In genomic region chr12:86699965-86700926, GRCm38 (mm10) we compare ENCODE assay signal across 9 mouse cellular contexts. TPM values are rescaled to one million over a fixed set of nuclear protein-coding genes. Genes with fewer than 3 reads are reported as not detected.
DNase-seq lines count a peak whose midpoint lies in the region; ATAC-seq lines count a peak whose summit lies in the region.
"Had no signal": no experiment of that assay in that cellular context is flagged by ENCODE, and none has a peak within 500 bp of the region (broad histone marks: within the 10 kb centered on the region; RNA-seq: fewer than 3 reads in every experiment).

No protein-coding gene starts in this region.

- H3K9ac ChIP-seq in forebrain, embryonic 12.5 days: no peak overlapping the region
- no peak overlapping the region for H3K9ac ChIP-seq in neural tube, embryonic 15.5 days (replicated peaks)

- H3K36me3 ChIP-seq in forebrain, embryonic 12.5 days (replicated peaks): peaks cover 17% of the 10 kb centered on the region; the same call in 1 of the 2 replicates
- H3K36me3 ChIP-seq in neural tube, embryonic 15.5 days: peaks cover 26% of the 10 kb centered on the region

- H3K27ac ChIP-seq in forebrain, embryonic 12.5 days: peak overlapping the region; percentile 81
- H3K27ac ChIP-seq in neural tube, embryonic 15.5 days (replicated peaks): peak overlapping the region; percentile 69

- peak; percentile 93 to 94 for DNase-seq in cerebellum, postnatal 10 days
- DNase-seq in layer of hippocampus, adult 9-11 months: peak; percentile 96
- DNase-seq in adrenal gland, adult 8-10 months: no peak
- no peak for DNase-seq in ovary, postnatal 14 days (ENCODE audit: low spot score)

- H3K9me3 ChIP-seq in forebrain, embryonic 12.5 days: 0 out of 2 replicates have a peak, but pooled peaks cover 2% of the 10 kb centered on the region
- H3K9me3 ChIP-seq in neural tube, embryonic 15.5 days (replicated peaks): no peaks in the 10 kb centered on the region

- no peaks in the 10 kb centered on the region for H3K27me3 ChIP-seq in forebrain, embryonic 12.5 days
- H3K27me3 ChIP-seq in neural tube, embryonic 15.5 days (replicated peaks): no peaks in the 10 kb centered on the region

- no peak overlapping the region for H3K4me3 ChIP-seq in forebrain, embryonic 12.5 days (replicated peaks)
- no peak overlapping the region for H3K4me3 ChIP-seq in neural tube, embryonic 15.5 days (replicated peaks)

- ATAC-seq in forebrain, embryonic 12.5 days (ENCODE audit: low FRiP score): peak; percentile 69
- no peak for ATAC-seq in neural tube, embryonic 15.5 days (ENCODE audit: low FRiP score)
- ATAC-seq in monocyte, adult 5-6 weeks (replicated peaks; ENCODE audit: insufficient number of reproducible peaks, low FRiP score, low TSS enrichment, poor library complexity, severe bottlenecking): no peak
- no peak for ATAC-seq in erythroblast, adult 5-6 weeks (replicated peaks; ENCODE audit: low FRiP score, poor library complexity, severe bottlenecking)

- H3K4me2 ChIP-seq in forebrain, embryonic 12.5 days: no peak overlapping the region
- H3K4me2 ChIP-seq in neural tube, embryonic 15.5 days: no peak overlapping the region

- WGBS in forebrain, embryonic 12.5 days: 34% methylated on average over 19 of the region's 19 CpGs
- WGBS in neural tube, embryonic 15.5 days: 26% methylated on average over 19 of the region's 19 CpGs

- H3K4me1 ChIP-seq in forebrain, embryonic 12.5 days: peaks cover 32% of the 10 kb centered on the region
- H3K4me1 ChIP-seq in neural tube, embryonic 15.5 days: peaks cover 23% of the 10 kb centered on the region

RNA-seq across cellular contexts. Expression of gene Vash1, which starts 21.7 kb away (rescaled TPM):
- 29.8 and 31.1 TPM in 2 replicates for polyA plus RNA-seq in forebrain, embryonic 12.5 days (2016; fragmentation: Nextera tagmentation; extraction: Ambion mirVana)
- polyA plus RNA-seq in neural tube, embryonic 15.5 days (2015; fragmentation: Nextera tagmentation; extraction: Ambion mirVana): 25.7 and 28.2 TPM in 2 replicates
- 1 to 10 TPM; 2.4 to 5.8 (median 3.9) TPM for total RNA-seq in adrenal gland, adult 8-10 months (2022)
- not detected in 3 replicates for total RNA-seq in monocyte, adult 5-6 weeks (2017)
- not detected in 2 replicates for total RNA-seq in erythroblast, adult 5-6 weeks (2015; ENCODE audit: low replicate concordance)
- not detected in 2 replicates for total RNA-seq in erythroblast, adult 5-6 weeks (2017; ENCODE audit: low replicate concordance)

RNA-seq across cellular contexts. Expression of gene Angel1, which starts 26.0 kb away (rescaled TPM):
- 13.3 and 13.6 TPM in 2 replicates for polyA plus RNA-seq in forebrain, embryonic 12.5 days (2016; fragmentation: Nextera tagmentation; extraction: Ambion mirVana)
- 11.2 and 11.7 TPM in 2 replicates for polyA plus RNA-seq in neural tube, embryonic 15.5 days (2015; fragmentation: Nextera tagmentation; extraction: Ambion mirVana)
- 1 to 10 TPM; 2.7 to 6.6 (median 4.6) TPM for total RNA-seq in adrenal gland, adult 8-10 months (2022)
- total RNA-seq in monocyte, adult 5-6 weeks (2017): 1.4 to 2.0 TPM (median 1.6 TPM) in 3 replicates
- total RNA-seq in erythroblast, adult 5-6 weeks (2015; ENCODE audit: low replicate concordance): not detected in 2 replicates
- total RNA-seq in erythroblast, adult 5-6 weeks (2017; ENCODE audit: low replicate concordance): 0.09 and 0.14 TPM in 2 replicates

RNA-seq across cellular contexts. Expression of gene Lrrc74a, which starts 33.9 kb away (rescaled TPM):
- not detected in 2 replicates for polyA plus RNA-seq in forebrain, embryonic 12.5 days (2016; fragmentation: Nextera tagmentation; extraction: Ambion mirVana)
- not detected in 2 replicates for polyA plus RNA-seq in neural tube, embryonic 15.5 days (2015; fragmentation: Nextera tagmentation; extraction: Ambion mirVana)
- total RNA-seq in adrenal gland, adult 8-10 months (2022): not detected
- not detected in 3 replicates for total RNA-seq in monocyte, adult 5-6 weeks (2017)
- not detected in 2 replicates for total RNA-seq in erythroblast, adult 5-6 weeks (2015; ENCODE audit: low replicate concordance)
- not detected in 2 replicates for total RNA-seq in erythroblast, adult 5-6 weeks (2017; ENCODE audit: low replicate concordance)
- polyA plus RNA-seq: heart, embryonic 16.5 days had no signal

Comparison
In these comparisons a context has a peak if more than half of its experiments do, and no peak if none do; other contexts are left out.
1. DNase-seq: peak in cerebellum, postnatal 10 days (2 of 2) and layer of hippocampus, adult 9-11 months (single experiment); none in adrenal gland, adult 8-10 months (single experiment) and ovary, postnatal 14 days (single experiment).